ENCODE assay signal across 8 mouse cellular contexts in the genomic region with DNA sequence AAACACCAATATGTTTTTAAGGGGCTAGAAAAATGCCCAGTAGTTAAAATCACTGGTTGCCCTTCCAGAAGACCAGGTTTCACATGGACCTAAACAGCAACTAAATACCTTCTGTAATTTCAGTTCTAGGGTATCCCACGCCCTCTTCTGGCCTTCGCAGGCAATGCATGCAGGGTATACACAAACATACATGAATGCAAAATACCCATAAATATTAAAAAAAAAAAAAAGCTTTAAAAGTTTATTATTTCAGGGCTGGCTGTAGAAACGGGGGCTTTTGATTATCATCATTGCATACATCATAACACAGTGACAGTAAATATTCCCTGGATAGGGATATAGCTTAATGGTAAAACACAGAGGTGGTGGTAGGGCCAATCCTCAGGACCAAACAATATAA. TPM values are rescaled to one million over a fixed set of nuclear protein-coding genes. Genes with fewer than 3 reads are reported as not detected.
DNase-seq lines count a peak whose midpoint lies in the region; ATAC-seq and TF ChIP-seq lines count a peak whose summit lies in the region.

No protein-coding gene starts in this region.

- no peak for ATAC-seq in stomach, embryonic 14.5 days (ENCODE audit: insufficient number of reproducible peaks, insufficient read depth, low FRiP score, low read depth)

- intact Hi-C loops in gastrocnemius, adult 2 months (cut with DNase I): loop anchor here (5.0 kb wide), 2 partner anchors 37 to 88 kb away; no protein-coding TSS in a partner anchor
- intact Hi-C loops in gastrocnemius, postnatal 36 days (cut with DNase I): loop anchor here (5.0 kb wide), 1 partner anchor 73 kb away; no protein-coding TSS in a partner anchor
- intact Hi-C loops in heart, postnatal 10 days (cut with DNase I): loop anchor here (5.0 to 10.0 kb wide), 2 partner anchors 73 to 311 kb away; a partner anchor contains a TSS

- H3K9ac ChIP-seq in stomach, embryonic 14.5 days (replicated peaks; ENCODE audit: low read depth, low read length): no peak overlapping the region

- 12% methylated on average over 3 of the region's 3 CpGs for WGBS in stomach, embryonic 14.5 days

- H3K4me2 ChIP-seq in stomach, embryonic 14.5 days (replicated peaks; ENCODE audit: low read depth, low read length): peak overlapping the region; percentile 80

- TF ChIP-seq CTCF in gastrocnemius, adult 2 months (IDR thresholded peaks at IDR 0.05): peak; percentile 65

- no peaks in the 10 kb centered on the region for H3K27me3 ChIP-seq in megakaryocyte, embryonic 14.5 days (replicated peaks)
- H3K27me3 ChIP-seq in stomach, embryonic 14.5 days (ENCODE audit: control insufficient read depth, insufficient read depth, low read length): no peaks in the 10 kb centered on the region

- H3K36me3 ChIP-seq in megakaryocyte, embryonic 14.5 days (replicated peaks; ENCODE audit: low read length): peaks cover 35% of the 10 kb centered on the region
- H3K36me3 ChIP-seq in stomach, embryonic 14.5 days (ENCODE audit: control insufficient read depth, insufficient read depth, low read length): peaks cover 19% of the 10 kb centered on the region

- H3K9me3 ChIP-seq in megakaryocyte, embryonic 14.5 days: no peaks in the 10 kb centered on the region
- H3K9me3 ChIP-seq in stomach, embryonic 14.5 days (ENCODE audit: control insufficient read depth, low read depth, low read length): no peaks in the 10 kb centered on the region

- H3K4me1 ChIP-seq in megakaryocyte, embryonic 14.5 days: peaks cover 59% of the 10 kb centered on the region
- H3K4me1 ChIP-seq in stomach, embryonic 14.5 days (ENCODE audit: control insufficient read depth, insufficient read depth, low read length): 0 out of 2 replicates have a peak, but pooled peaks cover 13% of the 10 kb centered on the region

- H3K4me3 ChIP-seq in gastrocnemius, adult 2 months: peak overlapping the region; percentile 92
- H3K4me3 ChIP-seq in megakaryocyte, embryonic 14.5 days (replicated peaks): peak overlapping the region; percentile 92
- peak overlapping the region; percentile 97 for H3K4me3 ChIP-seq in stomach, embryonic 14.5 days (ENCODE audit: low read depth, low read length)

- peak; percentile 30 for DNase-seq in gastrocnemius, adult 2 months
- no peak for DNase-seq in gastrocnemius, postnatal 36 days
- DNase-seq in NIH3T3 (ENCODE audit: low read depth): peak; percentile 70
- DNase-seq in embryo, embryonic 10.5 days (ENCODE audit: low spot score): peak; percentile 82
- peak; percentile 18 to 64 for DNase-seq in heart, postnatal 10 days
- DNase-seq in kidney, postnatal 4 days: peak; percentile 74 to 77

- no peak overlapping the region; the same call in 1 of the 2 replicates for H3K27ac ChIP-seq in gastrocnemius, adult 2 months
- H3K27ac ChIP-seq in stomach, embryonic 14.5 days (ENCODE audit: low read length): no peak overlapping the region

RNA-seq across cellular contexts. Expression of a gene that starts 1.5 kb away (rescaled TPM):
- total RNA-seq in gastrocnemius, adult 2 months (2021): 10 to 100 TPM; 12.3 to 15.5 TPM
- total RNA-seq in gastrocnemius, postnatal 36 days (2021): 10 to 100 TPM; 10.1 to 13.7 TPM
- total RNA-seq in heart, postnatal 10 days (2021): 10 to 100 TPM; 33.8 to 37.2 TPM
- 2.4 and 9.0 TPM in 2 replicates for polyA plus RNA-seq in megakaryocyte, embryonic 14.5 days (2012; ENCODE audit: insufficient read depth, low replicate concordance)
- 86.0 and 87.3 TPM in 2 replicates for polyA plus RNA-seq in stomach, embryonic 14.5 days (2014; fragmentation: Nextera tagmentation; extraction: Ambion mirVana)

Comparison
In these comparisons a context has a peak if more than half of its experiments do, and no peak if none do; other contexts are left out.
1. DNase-seq: peak in gastrocnemius, adult 2 months (single experiment), NIH3T3 (single experiment), embryo, embryonic 10.5 days (single experiment), heart, postnatal 10 days (2 of 2) and kidney, postnatal 4 days (2 of 2); none in gastrocnemius, postnatal 36 days (0 of 2).
2. Peak in every context shown above with its lines, with median percentiles within 50 percentile points of each other: H3K4me3 ChIP-seq.